Mouse (Mus musculus) forebrain, embryonic 12.5 days (tissue): ENCODE data around the gene Ncoa3. TPM values are rescaled to one million over a fixed set of nuclear protein-coding genes. Genes with fewer than 3 reads are reported as not detected.

Experiments
- ATAC-seq: fragments of 200-750 bp; cut with Nextera tagmentation; 2 replicates; pipeline ENCODE4 v1.8.0; 2017; ENCODE audit warnings: moderate TSS enrichment; ENCODE audit not compliant: low FRiP score
- H3K27ac ChIP-seq: fragments of 300-500 bp; sonication (generic); 2 replicates; pipeline ENCODE4 v1.5.1; 2016; ENCODE audit warnings: mild to moderate bottlenecking
- H3K27me3 ChIP-seq: fragments of 300-500 bp; sonication (generic); 2 replicates; pipeline ENCODE4 v1.6.1; 2016; ENCODE audit warnings: mild to moderate bottlenecking
- H3K36me3 ChIP-seq: fragments of 300-500 bp; sonication (generic); replicated peaks from 2 replicates; pipeline ENCODE4 v1.6.1; 2016; ENCODE audit warnings: mild to moderate bottlenecking
- H3K4me1 ChIP-seq: fragments of 300-500 bp; sonication (generic); 2 replicates; pipeline ENCODE4 v1.6.1; 2016
- H3K4me2 ChIP-seq: fragments of 300-500 bp; sonication (generic); 2 replicates; pipeline ENCODE4 v1.6.1; 2016; ENCODE audit warnings: mild to moderate bottlenecking, moderate library complexity
- H3K4me3 ChIP-seq: fragments of 300-500 bp; sonication (generic); replicated peaks from 2 replicates; pipeline ENCODE4 v1.5.1; 2016; ENCODE audit warnings: mild to moderate bottlenecking
- H3K9ac ChIP-seq: fragments of 300-500 bp; sonication (generic); 2 replicates; pipeline ENCODE4 v1.6.1; 2016; ENCODE audit warnings: mild to moderate bottlenecking
- H3K9me3 ChIP-seq: fragments of 300-500 bp; sonication (generic); 2 replicates; pipeline ENCODE4 v1.6.1; 2016
- WGBS: fragments of 180-500 bp; shearing (Covaris S2); methylation state at CpG from one replicate; pipeline ENCODE4 v1.1.7; 2016; 5-methylcytosine and 5-hydroxymethylcytosine counted together
- polyA plus RNA-seq: library from polyadenylated mRNA; unstranded; fragments of >200 nt; fragmentation: Nextera tagmentation; extraction: Ambion mirVana; gene quantifications from 2 replicates; pipeline ENCODE4 v1.2.1, GENCODE M21; 2016

Gene Ncoa3
- polyA plus RNA-seq, 1 experiment from 2014 or later: 12.9 TPM

- no peaks in the 10 kb centered on the region for H3K27me3 ChIP-seq
- ATAC-seq: no peak
- H3K27ac ChIP-seq: no peak overlapping the region
- no peak overlapping the region for H3K4me2 ChIP-seq
- no peaks in the 10 kb centered on the region for H3K36me3 ChIP-seq
- no peak overlapping the region for H3K4me3 ChIP-seq
- WGBS: 85% methylated on average over 3 of the region's 3 CpGs
- no peak overlapping the region for H3K9ac ChIP-seq
- H3K4me1 ChIP-seq: no peaks in the 10 kb centered on the region
- 0 out of 2 replicates have a peak, but pooled peaks cover 3% of the 10 kb centered on the region for H3K9me3 ChIP-seq
Observed at GRCm38 (mm10) chr2:165976186-165976585, 16.2 kb upstream of the Ncoa3 start.

GRCm38 (mm10) chr2:165976874-165977273 is 15.6 kb upstream of the Ncoa3 start:
- H3K36me3 ChIP-seq: no peaks in the 10 kb centered on the region
- 65% methylated on average over 5 of the region's 5 CpGs for WGBS
- H3K27ac ChIP-seq: no peak overlapping the region

GRCm38 (mm10) chr2:165978119-165978518 is 14.3 kb upstream of the Ncoa3 start:
- no peak for ATAC-seq
- 0 out of 2 replicates have a peak, but pooled peaks cover 3% of the 10 kb centered on the region for H3K9me3 ChIP-seq
- H3K4me2 ChIP-seq: no peak overlapping the region
- no peak overlapping the region for H3K4me3 ChIP-seq
- no peak overlapping the region for H3K9ac ChIP-seq
- 100% methylated on average over 1 of the region's 1 CpGs for WGBS
- no peaks in the 10 kb centered on the region for H3K27me3 ChIP-seq
- H3K36me3 ChIP-seq: no peaks in the 10 kb centered on the region
- H3K27ac ChIP-seq: no peak overlapping the region
- H3K4me1 ChIP-seq: no peaks in the 10 kb centered on the region

More at GRCm38 (mm10) chr2:165976874-165977273, 15.6 kb upstream of the Ncoa3 start:
- no peak overlapping the region for H3K4me2 ChIP-seq
- H3K27me3 ChIP-seq: no peaks in the 10 kb centered on the region
- H3K9ac ChIP-seq: no peak overlapping the region
- no peak for ATAC-seq
- H3K4me1 ChIP-seq: no peaks in the 10 kb centered on the region
- H3K9me3 ChIP-seq: 0 out of 2 replicates have a peak, but pooled peaks cover 3% of the 10 kb centered on the region
- no peak overlapping the region for H3K4me3 ChIP-seq

- H3K36me3 ChIP-seq: no peaks in the 10 kb centered on the region
- no peak overlapping the region for H3K27ac ChIP-seq
- 0 out of 2 replicates have a peak, but pooled peaks cover 3% of the 10 kb centered on the region for H3K9me3 ChIP-seq
- ATAC-seq: no peak
- WGBS: 56% methylated on average over 6 of the region's 6 CpGs
- no peak overlapping the region for H3K9ac ChIP-seq
- H3K4me3 ChIP-seq: no peak overlapping the region
- H3K4me1 ChIP-seq: no peaks in the 10 kb centered on the region
- H3K4me2 ChIP-seq: no peak overlapping the region
- H3K27me3 ChIP-seq: no peaks in the 10 kb centered on the region
Observed at GRCm38 (mm10) chr2:165981248-165981977, 11.0 kb upstream of the Ncoa3 start.

- Histone ChIP-seq H3K9ac (no peak overlapping the region), H3K27me3 (no peaks in the 10 kb centered on the region), H3K36me3 (no peaks in the 10 kb centered on the region), H3K9me3 (0 out of 2 replicates have a peak, but pooled peaks cover 3% of the 10 kb centered on the region), H3K4me2 (no peak overlapping the region), H3K4me3 (no peak overlapping the region), H3K27ac (no peak overlapping the region), H3K4me1 (peaks cover 10% of the 10 kb centered on the region)
- 67% methylated on average over 16 of the region's 16 CpGs for WGBS
- no peak for ATAC-seq
Observed at GRCm38 (mm10) chr2:165982512-165983389, 9.7 kb upstream of the Ncoa3 start.

GRCm38 (mm10) chr2:165984318-165984717 is 8.1 kb upstream of the Ncoa3 start:
- Histone ChIP-seq H3K4me3 (no peak overlapping the region), H3K27ac (no peak overlapping the region), H3K4me1 (peaks cover 10% of the 10 kb centered on the region), H3K36me3 (no peaks in the 10 kb centered on the region), H3K9ac (no peak overlapping the region), H3K4me2 (no peak overlapping the region), H3K27me3 (no peaks in the 10 kb centered on the region), H3K9me3 (no peaks in the 10 kb centered on the region)
- no peak for ATAC-seq
- 81% methylated on average over 1 of the region's 1 CpGs for WGBS

- H3K9ac ChIP-seq: no peak overlapping the region
- H3K27me3 ChIP-seq: no peaks in the 10 kb centered on the region
- H3K4me2 ChIP-seq: no peak overlapping the region
- peaks cover 10% of the 10 kb centered on the region for H3K4me1 ChIP-seq
- no peaks in the 10 kb centered on the region for H3K36me3 ChIP-seq
- no peak for ATAC-seq
- H3K9me3 ChIP-seq: no peaks in the 10 kb centered on the region
- 90% methylated on average over 6 of the region's 6 CpGs for WGBS
- no peak overlapping the region for H3K4me3 ChIP-seq
- no peak overlapping the region for H3K27ac ChIP-seq
Observed at GRCm38 (mm10) chr2:165984891-165985290, 7.5 kb upstream of the Ncoa3 start.

- ATAC-seq: no peak
- Histone ChIP-seq H3K4me1 (peaks cover 10% of the 10 kb centered on the region), H3K27me3 (no peaks in the 10 kb centered on the region), H3K4me3 (no peak overlapping the region), H3K4me2 (no peak overlapping the region), H3K36me3 (no peaks in the 10 kb centered on the region), H3K9me3 (no peaks in the 10 kb centered on the region), H3K9ac (no peak overlapping the region), H3K27ac (no peak overlapping the region)
- 91% methylated on average over 11 of the region's 11 CpGs for WGBS
Observed at GRCm38 (mm10) chr2:165985581-165985980, 6.9 kb upstream of the Ncoa3 start.

GRCm38 (mm10) chr2:165986921-165987453 is 5.4 kb upstream of the Ncoa3 start:
- peak overlapping the region; percentile 41 for H3K4me3 ChIP-seq
- H3K36me3 ChIP-seq: no peaks in the 10 kb centered on the region
- no peaks in the 10 kb centered on the region for H3K27me3 ChIP-seq
- no peaks in the 10 kb centered on the region for H3K9me3 ChIP-seq
- WGBS: 3% methylated on average over 23 of the region's 23 CpGs
- peak overlapping the region; percentile 73; the same call in 1 of the 2 replicates for H3K27ac ChIP-seq
- peak; percentile 28; the same call in 1 of the 2 replicates for ATAC-seq
- H3K4me1 ChIP-seq: peaks cover 10% of the 10 kb centered on the region
- H3K4me2 ChIP-seq: peak overlapping the region; percentile 67
- H3K9ac ChIP-seq: peak overlapping the region; percentile 54

GRCm38 (mm10) chr2:165993173-165993900 is 901 bp downstream of the Ncoa3 start:
- H3K9ac ChIP-seq: peak overlapping the region; percentile 93
- H3K27me3 ChIP-seq: no peaks in the 10 kb centered on the region
- no peaks in the 10 kb centered on the region for H3K36me3 ChIP-seq
- H3K9me3 ChIP-seq: no peaks in the 10 kb centered on the region
- peaks cover 12% of the 10 kb centered on the region for H3K4me1 ChIP-seq
- H3K27ac ChIP-seq: peak overlapping the region; percentile 79
- 3% methylated on average over 35 of the region's 35 CpGs for WGBS
- peak overlapping the region; percentile 98 for H3K4me2 ChIP-seq
- ATAC-seq: peak; percentile 25
- peak overlapping the region; percentile 96 for H3K4me3 ChIP-seq

GRCm38 (mm10) chr2:165994341-165994740 is 1.9 kb downstream of the Ncoa3 start:
- Histone ChIP-seq H3K27ac (no peak overlapping the region), H3K9ac (no peak overlapping the region), H3K9me3 (no peaks in the 10 kb centered on the region), H3K4me1 (peaks cover 21% of the 10 kb centered on the region), H3K4me3 (no peak overlapping the region), H3K36me3 (no peaks in the 10 kb centered on the region), H3K27me3 (no peaks in the 10 kb centered on the region), H3K4me2 (0 out of 2 replicates have a peak overlapping the region, but pooled peaks have one; percentile 98)
- no peak for ATAC-seq
- WGBS: 94% methylated on average over 4 of the region's 4 CpGs
